Mouse (Mus musculus) cerebellum, adult 2 months (tissue): ENCODE results near the gene Golga4. TPM values are rescaled to one million over a fixed set of nuclear protein-coding genes. Genes with fewer than 3 reads are reported as not detected.

ENCODE experiments used
- DNase-seq, 2 experiments: peaks; one replicate each; pipeline ENCODE4 v3.0.0; 2021
- H3K27ac ChIP-seq: fragments of 200-500 bp; 2 replicates; pipeline ENCODE4 v1.5.1; 2012; ENCODE audit warnings: low read length, control low read depth, inconsistent platforms; ENCODE audit not compliant: insufficient read depth
- H3K27me3 ChIP-seq: fragments of 200-500 bp; 2 replicates; pipeline ENCODE4 v1.6.1; 2012; ENCODE audit warnings: inconsistent platforms, mild to moderate bottlenecking, low read length, moderate library complexity; ENCODE audit not compliant: control insufficient read depth, insufficient read depth
- H3K4me1 ChIP-seq: fragments of 200-500 bp; 2 replicates; pipeline ENCODE4 v1.6.1; 2011; ENCODE audit warnings: low read length; ENCODE audit not compliant: control insufficient read depth, insufficient read depth
- H3K4me3 ChIP-seq: fragments of 200-500 bp; replicated peaks from 2 replicates; pipeline ENCODE3; 2011; ENCODE audit warnings: mild to moderate bottlenecking, low read depth, low read length, control low read depth; ENCODE audit not compliant: insufficient read depth
- CTCF ChIP-seq: fragments of 200-500 bp; IDR thresholded peaks from 2 replicates; pipeline ENCODE4 v1.5.1; 2011; ENCODE audit warnings: low read depth, mild to moderate bottlenecking, control low read depth, low read length, moderate library complexity, borderline replicate concordance; ENCODE audit not compliant: insufficient read depth
- POLR2A ChIP-seq: fragments of 200-500 bp; IDR thresholded peaks from 2 replicates; pipeline ENCODE4 v1.6.1; 2011; ENCODE audit warnings: low read length, control low read depth, borderline replicate concordance; ENCODE audit not compliant: insufficient read depth
- WGBS: fragments of 180-500 bp; shearing (Covaris S2); methylation state at CpG from one replicate; pipeline ENCODE4 v1.1.7; 2018; 5-methylcytosine and 5-hydroxymethylcytosine counted together
- polyA plus RNA-seq: library from polyadenylated mRNA; depleted of rRNA; stranded (reverse); fragments of >200 nt; gene quantifications from 2 replicates; pipeline ENCODE4 v1.2.3, GENCODE M21; 2012

Gene Golga4
- polyA plus RNA-seq, 1 experiment: 61.5 TPM

GRCm38 (mm10) chr9:118476766-118477271, 29.2 kb upstream of the Golga4 start:
- WGBS: under 1% methylated on average over 33 of the region's 33 CpGs
- Histone ChIP-seq H3K4me1 (no peaks in the 10 kb centered on the region), H3K27me3 (no peaks in the 10 kb centered on the region), H3K27ac (no peak overlapping the region), H3K4me3 (peak overlapping the region; percentile 54)
- 0 out of 2 replicates have a peak, but pooled peaks have one; percentile 5 for TF ChIP-seq POLR2A
- no peak for TF ChIP-seq CTCF
- DNase-seq: peak in 1 of 2 experiments; percentile 57

GRCm38 (mm10) chr9:118477281-118477931, 28.7 kb upstream of the Golga4 start:
- Histone ChIP-seq H3K27me3 (no peaks in the 10 kb centered on the region), H3K27ac (peak overlapping the region; percentile 35; the same call in 1 of the 2 replicates), H3K4me3 (peak overlapping the region; percentile 54), H3K4me1 (no peaks in the 10 kb centered on the region)
- TF ChIP-seq CTCF (no peak), POLR2A (no peak)
- peak in 1 of 2 experiments; percentile 64 for DNase-seq
- 1% methylated on average over 31 of the region's 31 CpGs for WGBS

GRCm38 (mm10) chr9:118477961-118478360, 28.1 kb upstream of the Golga4 start, which contains the start of gene Eomes:
TSS of gene Eomes (plus strand) at chr9:118478212.
- Histone ChIP-seq H3K27ac (peak within 1 kb of the TSS; percentile 36; the same call in 1 of the 2 replicates), H3K27me3 (no peaks in the 10 kb centered on the region), H3K4me3 (peak within 1 kb of the TSS; percentile 54), H3K4me1 (no peaks in the 10 kb centered on the region)
- TF ChIP-seq CTCF (no peak), POLR2A (peak; percentile 75; the same call in 1 of the 2 replicates)
- WGBS: under 1% methylated on average over 9 of the region's 9 CpGs
- DNase-seq: peak; percentile 78 to 80

DNA sequence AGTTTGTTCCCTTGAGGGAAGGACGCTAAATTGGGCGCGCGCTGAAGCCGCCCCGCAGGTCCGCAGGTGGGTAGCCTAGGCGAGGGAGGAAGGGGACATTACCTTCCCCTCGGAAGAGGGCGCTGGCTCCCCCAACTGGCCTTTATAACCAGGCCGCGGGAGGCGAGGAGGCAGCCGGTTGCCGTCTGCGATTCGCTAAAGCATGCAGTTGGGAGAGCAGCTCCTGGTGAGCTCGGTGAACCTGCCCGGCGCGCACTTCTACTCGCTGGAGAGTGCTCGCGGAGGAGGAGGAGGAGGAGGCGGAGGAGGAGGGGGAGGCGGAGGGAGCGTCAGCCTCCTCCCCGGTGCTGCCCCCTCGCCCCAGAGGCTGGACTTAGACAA, 27.6 kb upstream of the Golga4 start:
- Histone ChIP-seq H3K27ac (peak overlapping the region; percentile 36; the same call in 1 of the 2 replicates), H3K4me3 (peak overlapping the region; percentile 54), H3K4me1 (no peaks in the 10 kb centered on the region), H3K27me3 (no peaks in the 10 kb centered on the region)
- DNase-seq: peak; percentile 77 to 81
- WGBS: 0% methylated on average over 29 of the region's 29 CpGs
- TF ChIP-seq POLR2A: 0 out of 2 replicates have a peak, but pooled peaks have one; percentile 15
- TF ChIP-seq CTCF: peak; percentile 23; the same call in 1 of the 2 replicates

- Histone ChIP-seq H3K27me3 (no peaks in the 10 kb centered on the region), H3K4me3 (peak overlapping the region; percentile 54), H3K4me1 (no peaks in the 10 kb centered on the region), H3K27ac (peak overlapping the region; percentile 36; the same call in 1 of the 2 replicates)
- no peak for TF ChIP-seq POLR2A
- peak; percentile 27; the same call in 1 of the 2 replicates for TF ChIP-seq CTCF
- 2% methylated on average over 87 of the region's 87 CpGs for WGBS
- DNase-seq: peak; percentile 67 to 76
Measured at GRCm38 (mm10) chr9:118478839-118479507, 27.1 kb upstream of the Golga4 start.

- TF ChIP-seq CTCF (no peak), POLR2A (no peak)
- H3K27ac ChIP-seq: no peak overlapping the region
- no peak for DNase-seq
- H3K4me1 ChIP-seq: no peaks in the 10 kb centered on the region
- H3K27me3 ChIP-seq: no peaks in the 10 kb centered on the region
- 47% methylated on average over 23 of the region's 23 CpGs for WGBS
- peak overlapping the region; percentile 54 for H3K4me3 ChIP-seq
Measured at GRCm38 (mm10) chr9:118479508-118480291, 26.4 kb upstream of the Golga4 start.

- DNase-seq: peak in 1 of 2 experiments; percentile 31
- Histone ChIP-seq H3K4me3 (peak overlapping the region; percentile 5), H3K27me3 (no peaks in the 10 kb centered on the region), H3K4me1 (no peaks in the 10 kb centered on the region), H3K27ac (no peak overlapping the region)
- no peak for TF ChIP-seq POLR2A
- TF ChIP-seq CTCF: no peak
- 61% methylated on average over 14 of the region's 14 CpGs for WGBS
Measured at GRCm38 (mm10) chr9:118480292-118480690, 25.8 kb upstream of the Golga4 start.
